Mouse (Mus musculus) gastrocnemius, postnatal 10 days (tissue): ENCODE measurements at regions not wholly inside any gene's neighbourhood (a gene's known extent, or its start where the extent isn't known, plus 50 kb on each side); places are given as distances from the start of the nearest gene placed in this dataset.

Experiments
- DNase-seq: peaks from one replicate; pipeline ENCODE4 v3.0.0; 2021; ENCODE audit warnings: mixed read lengths

GRCm38 (mm10) chr12:69452986-69453385 is 80.7 kb upstream of the Gm9887 start:
- DNase-seq, result no peak

GRCm38 (mm10) chr12:69451110-69451509 is 78.9 kb upstream of the Gm9887 start:
- DNase-seq, result no peak

GRCm38 (mm10) chr12:69447962-69448767 is 75.9 kb upstream of the Gm9887 start:
- DNase-seq, result no peak

GRCm38 (mm10) chr12:69447322-69447827 is 75.1 kb upstream of the Gm9887 start:
- no peak for DNase-seq

GRCm38 (mm10) chr12:69446468-69447321 is 74.4 kb upstream of the Gm9887 start:
- DNase-seq, result peak; percentile 77

GRCm38 (mm10) chr12:69446085-69446467 is 73.8 kb upstream of the Gm9887 start:
- DNase-seq, result no peak

GRCm38 (mm10) chr12:69442321-69442720 is 70.1 kb upstream of the Gm9887 start:
- DNase-seq, result no peak

GRCm38 (mm10) chr12:69441764-69442163 is 69.5 kb upstream of the Gm9887 start:
- no peak for DNase-seq

- DNase-seq, result no peak
These were observed 66.0 kb upstream of the Gm9887 start for GRCm38 (mm10) chr12:69438271-69438670.

- no peak for DNase-seq
These were observed 64.7 kb upstream of the Gm9887 start for GRCm38 (mm10) chr12:69436839-69437501.

- DNase-seq, result no peak
These were observed 62.1 kb upstream of the Gm9887 start for GRCm38 (mm10) chr12:69434315-69434714.

GRCm38 (mm10) chr12:69432086-69432485 is 59.8 kb upstream of the Gm9887 start:
- DNase-seq, result no peak

- DNase-seq, result no peak
These were observed 55.9 kb upstream of the Gm9887 start for GRCm38 (mm10) chr12:69428108-69428507.

- no peak for DNase-seq
These were observed 53.4 kb upstream of the Gm9887 start for GRCm38 (mm10) chr12:69425610-69426009.

GRCm38 (mm10) chr12:69424971-69425370 is 52.7 kb upstream of the Gm9887 start:
- no peak for DNase-seq
